ENCODE assay signal across 9 mouse cellular contexts in genomic region chr4:52429310-52430198, GRCm38 (mm10). TPM values are rescaled to one million over a fixed set of nuclear protein-coding genes. Genes with fewer than 3 reads are reported as not detected.
A peak's percentile ranks its signal among the peaks of the same experiment; 100 is the strongest.
DNase-seq lines count a peak whose midpoint lies in the region; ATAC-seq lines count a peak whose summit lies in the region.
"Had no signal": no experiment of that assay in that cellular context is flagged by ENCODE, and none has a peak within 500 bp of the region (broad histone marks: within the 10 kb centered on the region; RNA-seq: fewer than 3 reads in every experiment).

No protein-coding gene starts in this region.

- no peaks in the 10 kb centered on the region for H3K27me3 ChIP-seq in megakaryocyte, embryonic 14.5 days (replicated peaks)
- H3K27me3 ChIP-seq in erythroblast, embryonic 14.5 days (ENCODE audit: control insufficient read depth) = no peaks in the 10 kb centered on the region
- H3K27me3 ChIP-seq: limb, embryonic 15.5 days had no signal

- no peaks in the 10 kb centered on the region for H3K36me3 ChIP-seq in megakaryocyte, embryonic 14.5 days (replicated peaks; ENCODE audit: low read length)
- H3K36me3 ChIP-seq in erythroblast, embryonic 14.5 days (ENCODE audit: control insufficient read depth) = no peaks in the 10 kb centered on the region
- H3K36me3 ChIP-seq: limb, embryonic 15.5 days had no signal

- H3K4me1 ChIP-seq in megakaryocyte, embryonic 14.5 days = peaks cover 24% of the 10 kb centered on the region
- H3K4me1 ChIP-seq in erythroblast, embryonic 14.5 days (ENCODE audit: control insufficient read depth) = peaks cover 36% of the 10 kb centered on the region
- H3K4me1 ChIP-seq: limb, embryonic 15.5 days had no signal

- H3K4me3 ChIP-seq in megakaryocyte, embryonic 14.5 days (replicated peaks) = peak overlapping the region; percentile 88
- H3K4me3 ChIP-seq in erythroblast, embryonic 14.5 days (replicated peaks) = peak overlapping the region; percentile 45
- H3K4me3 ChIP-seq: limb, embryonic 15.5 days had no signal

- ATAC-seq in megakaryocyte, adult 5-6 weeks (ENCODE audit: poor library complexity, severe bottlenecking) = no peak

- peak; percentile 14 to 52 for DNase-seq in kidney, postnatal 36 days
- DNase-seq in spleen, postnatal 4 days (ENCODE audit: low spot score in 2 of 2) = peak; percentile 63 to 76
- no peak for DNase-seq in right cerebral cortex, postnatal 10 days (ENCODE audit: low spot score in 2 of 2)
- no peak for DNase-seq in urinary bladder, postnatal 25 days (ENCODE audit: low spot score)
- DNase-seq in T-cell, adult 2 months (ENCODE audit: low spot score) = no peak

- H3K9me3 ChIP-seq in megakaryocyte, embryonic 14.5 days = no peaks in the 10 kb centered on the region
- no peaks in the 10 kb centered on the region for H3K9me3 ChIP-seq in erythroblast, embryonic 14.5 days (ENCODE audit: control insufficient read depth, low read length)
- H3K9me3 ChIP-seq: limb, embryonic 15.5 days had no signal

RNA-seq across cellular contexts. Expression of gene Smc2, which starts 9.5 kb away (rescaled TPM):
- polyA plus RNA-seq in megakaryocyte, embryonic 14.5 days (2012; ENCODE audit: insufficient read depth, low replicate concordance) = 2.5 TPM in 1 of 2 replicates, not detected in the other
- 86.0 and 87.2 TPM in 2 replicates for total RNA-seq in megakaryocyte, adult 5-6 weeks (2015)
- total RNA-seq in megakaryocyte, adult 5-6 weeks (2017) = 149 and 163 TPM in 2 replicates
- 1.2 and 2.2 TPM in 2 replicates for polyA plus RNA-seq in erythroblast, embryonic 14.5 days (2012)

Comparison
In these comparisons a context has a peak if more than half of its experiments do, and no peak if none do; other contexts are left out.
1. DNase-seq: peak in kidney, postnatal 36 days (2 of 2) and spleen, postnatal 4 days (2 of 2); none in right cerebral cortex, postnatal 10 days (0 of 2), urinary bladder, postnatal 25 days (single experiment) and T-cell, adult 2 months (single experiment).